Mouse (Mus musculus): ENCODE data around the gene Psmb6. TPM values are rescaled to one million over a fixed set of nuclear protein-coding genes. Genes with fewer than 3 reads are reported as not detected.
A peak's percentile ranks its signal among the peaks of the same experiment; 100 is the strongest.
"Not testable (repeated sequence)": the region's sequence is repeated elsewhere in the genome, so short reads cannot be mapped to it uniquely, and the experiment has no call there.

The Psmb6 gene
- total RNA-seq, 2 experiments from 2014 or later: 264 to 266 TPM

- intact Hi-C loops (cut with DNase I): no loop called here
- DNase-seq: peak; percentile 67 to 68
Observed at GRCm38 (mm10) chr11:70520178-70520769, 4.9 kb upstream of the Psmb6 start.

- intact Hi-C loops (cut with DNase I); DNase-seq: not testable (repeated sequence)
Observed at GRCm38 (mm10) chr11:70523306-70523989, 1.7 kb upstream of the Psmb6 start.

DNA sequence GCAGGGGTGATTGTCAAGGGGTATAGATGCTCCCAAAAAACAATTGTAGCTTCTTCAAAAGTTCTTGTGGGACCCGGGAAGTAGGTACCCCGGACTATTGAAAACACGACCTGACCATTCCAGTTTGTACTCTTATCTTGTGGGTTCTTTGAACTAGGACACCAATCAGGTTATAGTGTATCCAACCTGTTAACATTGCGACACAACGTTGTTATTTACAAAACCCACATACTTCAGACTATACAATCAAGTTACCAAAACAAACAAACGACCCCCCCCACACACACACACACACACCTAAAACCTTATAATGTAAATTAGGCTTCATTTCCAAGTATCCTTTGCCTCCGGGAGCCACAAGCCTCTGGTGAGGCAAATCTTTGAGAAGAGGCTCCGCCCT, 385 bp upstream of the Psmb6 start:
- DNase-seq: peak in 1 of 2 experiments; percentile 13
- intact Hi-C loops (cut with DNase I): no loop called here

GRCm38 (mm10) chr11:70525726-70526125, 559 bp downstream of the Psmb6 start:
- no peak for DNase-seq
- intact Hi-C loops (cut with DNase I): loop anchor here (2.0 kb wide), 1 partner anchor 35 kb away; no protein-coding TSS in a partner anchor

GRCm38 (mm10) chr11:70526211-70526610, 1.0 kb downstream of the Psmb6 start:
- intact Hi-C loops (cut with DNase I): loop anchor here (2.0 kb wide), 1 partner anchor 35 kb away; no protein-coding TSS in a partner anchor

GRCm38 (mm10) chr11:70528610-70529009, 3.4 kb downstream of the Psmb6 start:
- no peak for DNase-seq
- intact Hi-C loops (cut with DNase I): no loop called here

More at GRCm38 (mm10) chr11:70526211-70526610, 1.0 kb downstream of the Psmb6 start:
- DNase-seq: no peak

DNA sequence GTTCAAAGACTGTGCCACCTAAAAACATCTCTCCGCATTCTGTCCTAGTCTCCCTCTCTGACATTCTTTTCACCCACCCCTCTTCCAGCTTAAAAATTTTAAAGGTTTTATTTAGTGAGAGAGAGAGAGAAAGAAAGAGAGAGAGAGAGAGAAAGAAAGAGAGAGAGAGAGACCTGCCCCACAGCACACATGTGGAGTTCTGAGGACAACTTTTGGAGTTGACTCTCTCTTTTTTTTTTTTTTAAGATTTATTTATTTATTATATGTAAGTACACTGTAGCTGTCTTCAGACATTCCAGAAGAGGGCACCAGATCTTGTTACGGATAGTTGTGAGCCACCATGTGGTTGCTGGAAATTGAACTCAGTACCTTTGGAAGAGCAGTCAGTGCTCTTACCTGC, 5.9 kb downstream of the Psmb6 start:
- intact Hi-C loops (cut with DNase I); DNase-seq: not testable (repeated sequence)

- DNase-seq: no peak
- intact Hi-C loops (cut with DNase I): no loop called here
Observed at GRCm38 (mm10) chr11:70532839-70533238, 7.7 kb downstream of the Psmb6 start, which contains the start of gene Gm40193. TSS of gene Gm40193 (minus strand) at chr11:70532939.

DNA sequence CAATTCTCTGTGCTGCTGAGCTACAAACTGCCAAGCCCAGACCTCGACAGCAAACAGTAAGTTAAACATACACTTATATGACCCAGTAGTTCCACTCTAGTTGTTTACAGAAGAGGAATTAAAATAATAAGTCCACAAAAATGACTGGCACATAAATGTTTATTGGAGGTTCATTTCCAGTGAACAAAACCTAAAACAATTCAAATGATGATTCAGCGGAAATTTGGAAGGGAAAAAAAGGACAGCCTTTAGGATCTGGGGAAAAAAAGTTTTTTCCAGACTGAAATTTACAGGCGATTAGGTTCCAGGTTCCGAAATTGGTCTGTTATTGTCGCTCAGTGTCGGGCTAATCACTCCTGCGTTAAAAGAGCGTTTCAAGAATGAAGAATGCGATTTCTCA, 14.3 kb downstream of the Psmb6 start:
- DNase-seq: no peak
- intact Hi-C loops (cut with DNase I): loop anchor here (1.0 kb wide), 1 partner anchor 66 kb away; no protein-coding TSS in a partner anchor

DNA sequence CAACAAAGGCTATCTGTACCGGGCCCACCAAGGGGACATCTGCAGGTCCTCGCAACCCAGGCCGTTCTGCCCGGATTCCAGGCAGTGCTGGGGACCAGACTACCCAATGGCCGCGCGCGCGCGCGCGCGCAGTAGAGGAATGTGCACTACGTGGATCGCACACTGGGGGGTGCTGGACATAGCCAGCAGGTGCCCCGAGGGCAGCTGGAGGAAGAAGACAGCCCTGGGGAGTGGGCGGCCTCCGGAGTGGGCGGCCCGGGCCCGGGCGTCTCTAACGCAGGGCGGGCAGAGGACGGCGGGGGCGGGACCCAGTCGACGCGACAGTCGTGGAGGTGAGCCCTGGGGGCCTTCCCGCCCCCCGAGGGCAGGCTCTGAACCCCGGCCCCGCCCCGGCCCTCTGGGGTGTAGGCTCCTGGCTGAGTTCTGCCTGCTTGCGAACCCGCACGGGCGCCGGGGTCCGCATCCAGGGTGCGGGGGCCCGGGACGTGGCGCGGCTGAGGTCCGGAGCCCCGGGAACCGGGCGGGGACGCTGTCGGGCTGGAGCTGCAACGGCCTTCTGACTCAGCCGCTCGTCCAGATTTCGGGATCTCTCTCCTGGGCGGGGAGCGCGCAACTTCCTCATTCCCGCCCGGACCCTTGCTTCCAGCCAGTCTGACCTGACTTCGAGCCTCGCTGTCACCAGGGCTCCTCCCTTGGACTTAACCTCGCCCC, 14.9 kb downstream of the Psmb6 start, which contains the start of gene Pld2:
Pld2 (plus strand) TSS at position 188 of the 711 bp plus-strand sequence.
- intact Hi-C loops (cut with DNase I): loop anchor here (1.0 to 2.0 kb wide), 2 partner anchors 25 to 65 kb away; no protein-coding TSS in a partner anchor
- DNase-seq: peak; percentile 91 to 93

- intact Hi-C loops (cut with DNase I): loop anchor here (2.0 kb wide), 1 partner anchor 24 kb away; no protein-coding TSS in a partner anchor
- DNase-seq: no peak
Observed at GRCm38 (mm10) chr11:70540928-70541327, 15.8 kb downstream of the Psmb6 start.

DNA sequence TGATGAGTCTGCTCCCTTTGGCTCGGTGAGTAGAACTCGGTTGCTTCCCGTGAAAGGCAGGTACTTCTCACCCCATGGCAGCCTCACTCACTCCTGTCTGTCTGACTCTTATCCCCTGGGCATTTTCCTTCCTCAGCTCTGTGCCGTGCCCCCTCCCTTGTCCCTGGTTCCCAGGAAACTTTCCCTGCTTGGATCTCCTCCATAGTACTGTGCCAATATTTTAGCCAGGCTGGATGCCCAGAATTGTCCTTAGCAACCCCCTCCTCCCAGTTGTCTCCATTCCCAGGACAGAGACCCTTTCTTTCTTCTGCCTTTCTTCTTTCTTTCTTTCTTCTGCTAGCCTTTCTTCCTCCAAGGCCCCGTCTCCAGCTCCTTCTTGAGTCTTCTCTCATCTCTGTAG, 16.2 kb downstream of the Psmb6 start:
- intact Hi-C loops (cut with DNase I): loop anchor here (2.0 kb wide), 1 partner anchor 23 kb away; no protein-coding TSS in a partner anchor
- DNase-seq: no peak

- DNase-seq: peak; percentile 20 to 23
- intact Hi-C loops (cut with DNase I): no loop called here
Observed at GRCm38 (mm10) chr11:70544496-70544895, 19.3 kb downstream of the Psmb6 start.

GRCm38 (mm10) chr11:70551526-70551925, 26.4 kb downstream of the Psmb6 start:
- intact Hi-C loops (cut with DNase I): no loop called here
- DNase-seq: no peak

- intact Hi-C loops (cut with DNase I): no loop called here
- DNase-seq: no peak
Observed at GRCm38 (mm10) chr11:70553940-70554339, 28.8 kb downstream of the Psmb6 start.

GRCm38 (mm10) chr11:70557545-70557944, 32.4 kb downstream of the Psmb6 start:
- no peak for DNase-seq
- intact Hi-C loops (cut with DNase I): no loop called here

DNA sequence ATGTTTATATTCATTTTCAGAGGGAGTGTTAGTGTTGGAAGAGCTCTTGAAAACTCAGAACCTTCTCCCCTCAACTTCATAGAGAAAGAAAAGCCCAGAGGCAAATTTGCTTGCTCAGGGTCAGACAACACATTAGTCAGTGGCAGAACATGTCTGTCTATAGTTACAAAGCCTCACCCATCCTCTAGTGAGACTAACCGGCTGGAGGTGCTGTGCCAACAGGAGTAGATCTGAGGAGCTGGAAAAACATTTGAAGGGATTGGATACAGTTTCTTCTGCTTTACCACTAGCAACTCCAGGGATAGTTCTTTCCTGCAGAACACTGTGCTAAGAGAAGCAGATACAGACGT, 36.7 kb downstream of the Psmb6 start:
- no peak for DNase-seq
- intact Hi-C loops (cut with DNase I): loop anchor here (2.0 kb wide), 2 partner anchors 35 to 43 kb away; no protein-coding TSS in a partner anchor

DNA sequence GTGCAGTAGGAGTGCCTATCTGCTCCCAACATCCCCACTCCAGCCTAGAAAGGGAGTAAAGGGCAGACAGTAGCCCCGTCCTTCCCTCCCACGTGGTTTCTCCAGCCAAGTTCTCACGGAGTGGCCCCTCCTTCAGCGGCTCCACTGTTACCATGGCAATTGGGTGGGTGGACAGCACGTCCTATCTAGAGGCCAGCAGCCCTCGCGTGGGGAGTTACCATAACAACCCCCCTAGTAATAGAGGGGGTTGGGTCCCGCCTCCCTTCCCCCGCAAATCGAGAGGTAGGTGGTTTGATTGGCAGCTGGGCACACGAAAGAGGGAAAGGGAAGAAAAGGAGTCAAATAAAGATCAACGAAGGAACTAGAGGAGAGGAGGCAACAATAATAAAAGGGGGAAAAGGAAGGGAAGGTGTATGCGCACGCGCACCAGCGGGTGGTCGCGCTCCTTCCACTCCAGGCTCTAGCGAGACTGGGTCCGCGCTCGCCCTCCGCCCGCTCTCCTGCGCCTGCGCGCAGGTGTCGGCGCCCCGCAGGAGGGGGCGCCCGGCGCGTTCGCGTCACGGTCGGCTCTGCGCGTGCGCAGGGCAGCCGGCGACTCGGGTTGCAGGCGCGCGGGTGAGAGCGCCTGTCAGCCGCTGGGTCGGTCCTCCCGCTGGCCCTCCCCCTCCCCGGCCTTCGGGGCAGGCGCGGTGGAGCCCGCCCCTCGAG, 37.3 kb downstream of the Psmb6 start, which contains the start of gene Mink1:
Mink1 (plus strand) TSS at position 595 of the 708 bp plus-strand sequence.
- peak; percentile 90 to 93 for DNase-seq
- intact Hi-C loops (cut with DNase I): loop anchor here (2.0 kb wide), 1 partner anchor 42 kb away; no protein-coding TSS in a partner anchor

- intact Hi-C loops (cut with DNase I): loop anchor here (2.0 kb wide), 1 partner anchor 42 kb away; no protein-coding TSS in a partner anchor
- DNase-seq: no peak
Observed at GRCm38 (mm10) chr11:70562995-70563469, 37.9 kb downstream of the Psmb6 start.

Measured in heart, postnatal 10 days (tissue).